11 mouse cellular contexts compared by ENCODE assay signal in genomic region chr17:43368171-43368576, GRCm38 (mm10). TPM values are rescaled to one million over a fixed set of nuclear protein-coding genes. Genes with fewer than 3 reads are reported as not detected.
DNase-seq lines count a peak whose midpoint lies in the region; ATAC-seq and TF ChIP-seq lines count a peak whose summit lies in the region.
"Had no signal": no experiment of that assay in that cellular context is flagged by ENCODE, and none has a peak within 500 bp of the region (broad histone marks: within the 10 kb centered on the region; RNA-seq: fewer than 3 reads in every experiment).

No protein-coding gene starts in this region.

- WGBS in kidney, adult 2 months, result 61% methylated on average over 5 of the region's 5 CpGs
- 55% methylated on average over 5 of the region's 5 CpGs for WGBS in heart, embryonic 15.5 days
- 73% methylated on average over 5 of the region's 5 CpGs for WGBS in olfactory bulb, adult 2 months

- H3K4me1 ChIP-seq in kidney, adult 2 months (ENCODE audit: control insufficient read depth, insufficient read depth, low read length), result peaks cover 5% of the 10 kb centered on the region; the same call in 1 of the 2 replicates
- H3K4me1 ChIP-seq in heart, embryonic 15.5 days (replicated peaks), result 0 out of 2 replicates have a peak, but pooled peaks cover 6% of the 10 kb centered on the region
- H3K4me1 ChIP-seq in olfactory bulb, adult 2 months (ENCODE audit: control insufficient read depth, insufficient read depth, low read length), result no peaks in the 10 kb centered on the region
- H3K4me1 ChIP-seq: hindbrain, embryonic 12.5 days had no signal

- H3K9me3 ChIP-seq in heart, embryonic 15.5 days (replicated peaks), result no peaks in the 10 kb centered on the region
- H3K9me3 ChIP-seq: hindbrain, embryonic 12.5 days had no signal

- H3K4me3 ChIP-seq in kidney, adult 2 months (ENCODE audit: insufficient read depth, low read depth, low read length), result no peak overlapping the region
- H3K4me3 ChIP-seq in heart, embryonic 15.5 days, result no peak overlapping the region
- no peak overlapping the region for H3K4me3 ChIP-seq in olfactory bulb, adult 2 months (ENCODE audit: insufficient read depth, low read depth, low read length)
- H3K4me3 ChIP-seq: hindbrain, embryonic 12.5 days had no signal

- TF ChIP-seq CTCF in kidney, adult 2 months (conservative IDR thresholded peaks at IDR 0.05; ENCODE audit: insufficient read depth, insufficient read length, low read depth, low read length), result no peak
- TF ChIP-seq CTCF in olfactory bulb, adult 2 months (IDR thresholded peaks at IDR 0.05; ENCODE audit: insufficient read depth, low read depth, low read length), result no peak

- no peaks in the 10 kb centered on the region for H3K36me3 ChIP-seq in kidney, adult 2 months (ENCODE audit: control insufficient read depth, insufficient read depth, low read length)
- no peaks in the 10 kb centered on the region for H3K36me3 ChIP-seq in heart, embryonic 15.5 days
- H3K36me3 ChIP-seq: hindbrain, embryonic 12.5 days had no signal

- peak; percentile 55 for DNase-seq in kidney, adult 2 months
- no peak for DNase-seq in kidney, adult 18-20 months
- peak; percentile 22 for DNase-seq in lung, postnatal 10 days
- no peak for DNase-seq in lung, postnatal 4 days
- DNase-seq in natural killer cell, adult 2 months (ENCODE audit: low spot score in 2 of 2), result no peak
- DNase-seq: adrenal gland, postnatal 10 days; left cerebral cortex, postnatal 4 days; right cerebral cortex, postnatal 25 days had no signal

- H3K27ac ChIP-seq in kidney, adult 2 months (ENCODE audit: insufficient read depth, low read depth, low read length), result peak overlapping the region; percentile 66
- H3K27ac ChIP-seq in heart, embryonic 15.5 days, result peak overlapping the region; percentile 67
- H3K27ac ChIP-seq in olfactory bulb, adult 2 months (ENCODE audit: insufficient read depth, low read depth, low read length), result 0 out of 2 replicates have a peak overlapping the region, but pooled peaks have one; percentile 14
- H3K27ac ChIP-seq: hindbrain, embryonic 12.5 days had no signal

- ATAC-seq in heart, embryonic 15.5 days (replicated peaks; ENCODE audit: insufficient number of reproducible peaks, insufficient read depth, low FRiP score, low read depth), result 0 out of 2 replicates have a peak, but pooled peaks have one; percentile 49

- no peak overlapping the region for H3K4me2 ChIP-seq in heart, embryonic 15.5 days
- H3K4me2 ChIP-seq: hindbrain, embryonic 12.5 days had no signal

- no peak for TF ChIP-seq POLR2A in kidney, adult 2 months (IDR thresholded peaks at IDR 0.05; ENCODE audit: low read depth, low read length)
- no peak for TF ChIP-seq POLR2A in olfactory bulb, adult 2 months (IDR thresholded peaks at IDR 0.05; ENCODE audit: insufficient read depth, low read depth, low read length)

- H3K27me3 ChIP-seq in kidney, adult 2 months (replicated peaks; ENCODE audit: control insufficient read depth, insufficient read depth, low read length), result no peaks in the 10 kb centered on the region
- no peaks in the 10 kb centered on the region for H3K27me3 ChIP-seq in heart, embryonic 15.5 days
- H3K27me3 ChIP-seq: hindbrain, embryonic 12.5 days had no signal

- H3K9ac ChIP-seq in heart, embryonic 15.5 days, result no peak overlapping the region
- H3K9ac ChIP-seq: hindbrain, embryonic 12.5 days had no signal

RNA-seq across cellular contexts. Expression of gene Adgrf5, which starts 7.9 kb away (rescaled TPM):
- polyA plus RNA-seq in kidney, adult 2 months (2012; rRNA removed), result 35.5 and 41.7 TPM in 2 replicates
- 20.5 and 21.3 TPM in 2 replicates for polyA plus RNA-seq in heart, embryonic 15.5 days (2015; fragmentation: Nextera tagmentation; extraction: Ambion mirVana)
- not detected in 2 replicates for polyA plus RNA-seq in olfactory bulb, adult 2 months (2012; ENCODE audit: insufficient read depth, insufficient read length, low replicate concordance, missing spikeins)

Comparison
In these comparisons a context has a peak if more than half of its experiments do, and no peak if none do; other contexts are left out.
1. DNase-seq: peak in kidney, adult 2 months (single experiment) and lung, postnatal 10 days (single experiment); none in kidney, adult 18-20 months (single experiment), lung, postnatal 4 days (0 of 2) and natural killer cell, adult 2 months (0 of 2).
2. H3K27ac ChIP-seq: peak in every context shown above with its lines; median percentile 67 in heart, embryonic 15.5 days; 66 in kidney, adult 2 months; 14 in olfactory bulb, adult 2 months.